9 mouse cellular contexts compared by ENCODE assay signal in the genomic region with DNA sequence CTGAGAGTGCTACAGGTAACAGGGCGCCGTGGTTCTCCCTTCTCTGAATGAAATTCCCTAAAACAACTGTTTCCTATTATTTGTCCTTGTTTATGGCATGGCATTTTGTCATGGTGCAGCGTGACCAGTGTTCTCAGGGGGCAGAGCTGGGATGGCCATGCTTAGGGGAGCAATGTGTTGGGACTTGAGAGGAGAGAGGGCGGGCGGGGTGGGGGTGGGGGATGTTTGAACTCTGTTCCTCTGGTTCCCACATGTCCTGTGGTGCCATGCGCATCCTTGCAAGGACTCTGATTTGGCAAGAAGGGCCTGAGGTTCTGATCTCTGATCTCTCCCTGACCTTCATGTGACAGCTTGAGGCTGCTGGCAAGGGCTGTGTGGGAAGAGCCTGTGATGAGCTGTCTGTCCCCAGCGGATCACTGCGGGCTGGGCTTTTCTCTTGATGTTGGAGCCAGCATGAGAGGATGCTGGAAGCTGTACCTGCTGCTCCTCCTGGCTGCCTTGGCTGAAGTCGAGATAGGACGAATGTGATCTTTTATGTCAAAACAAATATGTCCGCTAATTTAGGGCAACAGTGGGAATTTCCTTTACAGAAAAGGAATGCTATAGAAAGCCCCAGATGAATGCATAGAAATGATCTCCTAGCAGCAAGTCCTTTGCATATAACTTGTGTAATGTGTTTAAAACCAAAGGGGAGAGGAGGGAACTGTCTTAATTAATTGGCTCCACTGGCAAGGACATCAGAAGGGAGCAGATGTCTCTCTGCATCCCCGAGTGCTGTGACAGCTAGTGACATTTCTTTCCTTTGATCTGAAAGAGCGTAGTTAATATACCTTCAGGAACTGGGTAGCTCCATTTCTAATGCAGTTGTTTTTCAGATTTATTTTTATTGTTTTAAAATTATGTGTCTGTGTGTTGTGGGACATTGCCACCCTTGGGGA.
DNase-seq lines count a peak whose midpoint lies in the region; ATAC-seq and TF ChIP-seq lines count a peak whose summit lies in the region.
"Had no signal": no experiment of that assay in that cellular context is flagged by ENCODE, and none has a peak within 500 bp of the region (broad histone marks: within the 10 kb centered on the region; RNA-seq: fewer than 3 reads in every experiment).

No protein-coding gene starts in this region.

- no peak overlapping the region for H3K27ac ChIP-seq in forebrain, postnatal 0 days (ENCODE audit: low read depth, low read length)
- H3K27ac ChIP-seq in midbrain, embryonic 10.5 days (replicated peaks): peak overlapping the region; percentile 67; the same call in 1 of the 2 replicates
- H3K27ac ChIP-seq: embryonic facial prominence, embryonic 12.5 days had no signal

- no peak overlapping the region for H3K9ac ChIP-seq in forebrain, postnatal 0 days
- H3K9ac ChIP-seq: embryonic facial prominence, embryonic 12.5 days had no signal

- 56% methylated on average over 13 of the region's 13 CpGs for WGBS in forebrain, postnatal 0 days
- WGBS in midbrain, embryonic 10.5 days: 79% methylated on average over 13 of the region's 13 CpGs

- no peak for TF ChIP-seq CTCF in forebrain, postnatal 0 days (IDR thresholded peaks at IDR 0.05; ENCODE audit: low read depth)

- intact Hi-C loops in heart, postnatal 36 days (cut with DNase I): no loop called here

- no peak overlapping the region for H3K4me2 ChIP-seq in forebrain, postnatal 0 days (ENCODE audit: low read depth)
- H3K4me2 ChIP-seq: embryonic facial prominence, embryonic 12.5 days had no signal

- DNase-seq in brain, adult 2 months (ENCODE audit: low read depth, low spot score): peak; percentile 90
- DNase-seq in cerebellum, adult 11-12 months: peak; percentile 79
- no peak for DNase-seq in forebrain, postnatal 0 days
- DNase-seq in midbrain, embryonic 10.5 days (ENCODE audit: low spot score): peak; percentile 37
- no peak for DNase-seq in heart, postnatal 36 days
- DNase-seq in layer of hippocampus, adult 11-12 months (ENCODE audit: low spot score): no peak
- DNase-seq: heart, postnatal 10 days had no signal

- H3K27me3 ChIP-seq in forebrain, postnatal 0 days (ENCODE audit: insufficient read depth, low read length): no peaks in the 10 kb centered on the region
- no peaks in the 10 kb centered on the region for H3K27me3 ChIP-seq in midbrain, embryonic 10.5 days (ENCODE audit: low read depth, poor library complexity, severe bottlenecking)
- H3K27me3 ChIP-seq: embryonic facial prominence, embryonic 12.5 days had no signal

- H3K4me3 ChIP-seq in forebrain, postnatal 0 days (ENCODE audit: low read depth, low read length): no peak overlapping the region
- no peak overlapping the region for H3K4me3 ChIP-seq in midbrain, embryonic 10.5 days
- H3K4me3 ChIP-seq: embryonic facial prominence, embryonic 12.5 days had no signal

- 0 out of 2 replicates have a peak, but pooled peaks cover 4% of the 10 kb centered on the region for H3K9me3 ChIP-seq in forebrain, postnatal 0 days (ENCODE audit: low read length)
- peaks cover 10% of the 10 kb centered on the region for H3K9me3 ChIP-seq in midbrain, embryonic 10.5 days (replicated peaks)
- H3K9me3 ChIP-seq: embryonic facial prominence, embryonic 12.5 days had no signal

- no peaks in the 10 kb centered on the region for H3K4me1 ChIP-seq in forebrain, postnatal 0 days (ENCODE audit: insufficient read depth)
- peaks cover 33% of the 10 kb centered on the region for H3K4me1 ChIP-seq in midbrain, embryonic 10.5 days
- H3K4me1 ChIP-seq: embryonic facial prominence, embryonic 12.5 days had no signal

- peak; percentile 53; the same call in 1 of the 2 replicates for ATAC-seq in forebrain, postnatal 0 days
- no peak for ATAC-seq in inflammation-experienced regulatory T-cells, adult 6 months

- H3K36me3 ChIP-seq in forebrain, postnatal 0 days (ENCODE audit: insufficient read depth): no peaks in the 10 kb centered on the region
- no peaks in the 10 kb centered on the region for H3K36me3 ChIP-seq in midbrain, embryonic 10.5 days
- H3K36me3 ChIP-seq: embryonic facial prominence, embryonic 12.5 days had no signal

Comparison
In these comparisons a context has a peak if more than half of its experiments do, and no peak if none do; other contexts are left out.
1. DNase-seq: peak in brain, adult 2 months (single experiment), cerebellum, adult 11-12 months (single experiment) and midbrain, embryonic 10.5 days (single experiment); none in forebrain, postnatal 0 days (single experiment), heart, postnatal 36 days (0 of 2) and layer of hippocampus, adult 11-12 months (single experiment).